Mouse (Mus musculus) CD4-positive, CD25-positive, alpha-beta regulatory T cell, adult 4 months (primary cell): Measurements from ENCODE around the gene Faf2. TPM values are rescaled to one million over a fixed set of nuclear protein-coding genes. Genes with fewer than 3 reads are reported as not detected.
A peak's percentile ranks its signal among the peaks of the same experiment; 100 is the strongest.

Experiments
- ATAC-seq: one replicate; pipeline ENCODE4 v1.8.0; 2017
- polyA plus RNA-seq, 2 experiments: library from polyadenylated mRNA; unstranded; fragments of 100-300 nt; shearing (Covaris generic); gene quantifications; one replicate each; pipeline ENCODE4 v1.2.1; 2017

The Faf2 gene
- 100 to 1,000 TPM in 1 of 2 experiments, 10 to 100 TPM in 1; 86.1 to 109 TPM for polyA plus RNA-seq

GRCm38 (mm10) chr13:54621155-54621932, at the start of gene Faf2:
Gene Faf2 (plus strand): TSS chr13:54621784.
- peak; percentile 97 for ATAC-seq

DNA sequence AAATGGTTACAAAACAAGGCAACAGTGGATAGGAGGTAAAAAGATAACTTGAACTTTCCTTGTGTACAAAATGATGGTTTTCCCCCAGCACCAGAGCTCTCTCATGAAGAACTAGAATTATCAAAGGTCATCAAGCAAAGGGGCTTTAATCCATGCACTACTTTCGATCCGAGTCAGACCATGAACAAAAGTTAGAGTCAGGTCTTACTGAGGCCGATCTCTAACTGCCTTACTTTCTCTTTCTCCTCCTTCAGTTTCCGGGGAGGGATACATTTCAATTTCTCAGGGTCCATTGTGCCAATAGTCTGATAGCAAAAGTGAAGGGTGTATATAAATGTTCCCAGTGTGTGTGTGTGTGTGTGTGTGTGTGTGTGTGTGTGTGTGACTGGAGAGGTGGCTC, 49.0 kb upstream of the Faf2 start:
- ATAC-seq: peak; percentile 60

DNA sequence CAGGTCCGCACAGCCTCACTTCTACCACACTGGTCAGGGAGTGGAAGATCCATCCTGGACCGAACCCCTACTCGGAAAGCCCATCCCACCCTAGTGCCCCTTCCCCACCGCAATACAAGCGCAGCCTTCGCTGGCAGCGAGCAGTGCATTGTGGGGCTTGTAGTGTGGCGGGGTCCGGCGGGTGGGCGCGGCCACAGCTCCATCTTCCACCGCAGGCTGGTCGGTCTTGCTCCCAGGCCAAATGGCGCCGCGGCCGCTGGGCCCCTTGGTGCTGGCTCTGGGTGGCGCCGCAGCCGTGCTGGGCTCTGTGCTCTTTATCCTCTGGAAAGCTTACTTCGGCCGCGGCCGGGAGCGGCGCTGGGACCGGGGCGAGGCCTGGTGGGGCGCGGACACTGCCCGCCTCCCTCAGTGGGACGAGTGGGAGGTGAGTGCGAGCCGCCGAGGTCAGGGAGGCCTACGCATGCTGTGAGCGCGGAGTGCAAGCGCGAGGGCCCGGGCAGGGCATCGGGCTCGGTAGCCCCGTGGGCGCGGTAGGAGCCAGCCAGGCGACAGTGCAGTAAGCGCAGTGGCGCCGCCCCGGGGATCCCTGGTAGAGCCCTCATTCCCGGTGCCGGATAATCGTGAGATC, 46.6 kb upstream of the Faf2 start, which contains the start of gene Arl10:
Gene Arl10, plus strand, starts transcription at position 162 of the 628 bp plus-strand sequence.
- peak; percentile 68 for ATAC-seq

DNA sequence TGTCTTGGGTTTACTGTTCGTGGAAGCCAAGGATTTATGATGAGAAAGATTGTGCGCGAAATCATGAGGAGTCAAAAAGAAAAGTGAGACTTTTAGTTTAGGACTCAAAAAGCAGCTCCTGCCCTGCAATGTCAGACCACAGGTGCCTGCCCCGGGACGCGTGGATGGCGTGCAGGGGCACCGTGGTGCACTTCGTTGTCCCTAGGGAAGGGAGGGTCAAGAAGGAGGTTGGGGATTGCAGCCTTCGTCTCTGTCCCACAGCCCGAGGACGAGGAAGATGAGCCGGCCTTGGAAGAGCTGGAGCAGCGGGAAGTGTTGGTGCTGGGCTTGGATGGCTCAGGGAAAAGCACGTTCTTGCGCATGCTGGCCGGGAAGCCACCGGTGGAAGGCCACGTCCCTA, 46.1 kb upstream of the Faf2 start:
- ATAC-seq: peak; percentile 10

GRCm38 (mm10) chr13:54577652-54578507, 43.7 kb upstream of the Faf2 start:
- no peak for ATAC-seq

GRCm38 (mm10) chr13:54581385-54581784, 40.2 kb upstream of the Faf2 start:
- no peak for ATAC-seq

DNA sequence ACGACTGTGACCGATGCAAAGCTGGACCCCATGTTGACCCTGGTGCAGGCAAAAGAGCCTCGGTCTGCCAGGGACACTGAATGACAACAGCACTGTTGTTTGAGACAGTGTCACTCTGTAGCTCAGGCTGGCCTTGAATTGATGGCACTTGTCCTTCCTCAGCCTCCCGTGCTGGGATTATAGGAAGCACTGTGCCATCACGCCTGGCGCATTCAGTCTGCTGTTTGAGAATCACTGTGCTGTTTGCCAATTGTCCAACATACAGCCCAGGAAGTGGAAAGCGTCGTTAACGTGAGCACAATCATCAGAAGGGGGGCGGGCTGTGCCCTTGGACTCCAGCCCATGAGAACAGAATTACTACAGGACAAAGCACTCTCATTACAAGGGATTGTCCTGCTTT, 39.5 kb upstream of the Faf2 start:
- ATAC-seq: no peak

GRCm38 (mm10) chr13:54582860-54583259, 38.7 kb upstream of the Faf2 start:
- ATAC-seq: no peak

GRCm38 (mm10) chr13:54585831-54586230, 35.8 kb upstream of the Faf2 start:
- ATAC-seq: no peak

- peak; percentile 12 for ATAC-seq
Observed at GRCm38 (mm10) chr13:54589414-54589995, 32.1 kb upstream of the Faf2 start.

DNA sequence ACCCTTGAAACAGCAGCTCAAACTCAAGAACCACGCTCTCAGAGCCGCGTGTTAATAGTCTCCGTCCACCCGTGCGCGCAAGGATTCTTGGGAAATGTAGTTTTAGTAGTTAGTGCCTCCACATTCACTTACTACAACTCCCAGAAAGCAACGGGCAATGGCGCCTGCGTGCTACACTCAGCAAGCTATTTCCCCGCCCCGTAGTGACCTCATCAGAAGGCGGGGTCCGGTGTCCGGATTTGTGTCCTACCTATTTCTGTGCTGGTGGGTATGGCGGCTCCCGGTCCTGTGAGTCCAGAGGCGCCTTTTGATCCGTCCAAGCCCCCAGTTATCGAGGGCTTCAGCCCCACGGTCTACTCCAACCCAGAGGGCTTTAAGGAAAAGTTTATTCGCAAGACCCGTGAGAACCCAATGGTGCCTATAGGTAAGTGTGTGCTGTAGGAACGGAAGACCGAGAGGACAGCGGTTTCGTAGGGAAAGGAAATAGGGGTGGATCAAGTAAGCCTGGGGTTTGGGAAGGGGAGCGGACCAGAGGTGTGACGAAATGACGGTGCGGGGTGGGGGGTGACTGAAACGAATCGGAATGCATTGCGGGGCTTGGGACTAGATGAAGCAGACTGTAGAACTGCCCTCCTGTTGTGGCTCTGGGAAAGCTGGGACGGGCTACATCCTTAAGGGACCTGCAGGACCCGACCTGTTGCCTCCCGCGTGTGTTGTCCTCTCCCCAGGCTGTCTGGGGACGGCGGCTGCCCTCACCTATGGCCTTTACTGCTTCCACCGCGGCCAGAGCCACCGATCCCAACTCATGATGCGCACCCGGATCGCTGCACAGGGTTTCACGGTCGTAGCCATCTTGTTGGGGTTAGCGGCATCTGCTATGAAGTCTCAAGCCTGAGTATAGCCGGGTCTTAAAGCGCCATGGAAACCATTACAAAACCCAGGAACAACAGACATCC, 31.3 kb upstream of the Faf2 start, which contains the start of the genes Nop16 and Higd2a:
Gene Nop16, minus strand, starts transcription at position 95 of the 956 bp plus-strand sequence.
Gene Higd2a, plus strand, starts transcription at position 212 of the 956 bp plus-strand sequence.
- peak; percentile 98 for ATAC-seq

- no peak for ATAC-seq
Observed at GRCm38 (mm10) chr13:54591776-54592356, 29.7 kb upstream of the Faf2 start.

DNA sequence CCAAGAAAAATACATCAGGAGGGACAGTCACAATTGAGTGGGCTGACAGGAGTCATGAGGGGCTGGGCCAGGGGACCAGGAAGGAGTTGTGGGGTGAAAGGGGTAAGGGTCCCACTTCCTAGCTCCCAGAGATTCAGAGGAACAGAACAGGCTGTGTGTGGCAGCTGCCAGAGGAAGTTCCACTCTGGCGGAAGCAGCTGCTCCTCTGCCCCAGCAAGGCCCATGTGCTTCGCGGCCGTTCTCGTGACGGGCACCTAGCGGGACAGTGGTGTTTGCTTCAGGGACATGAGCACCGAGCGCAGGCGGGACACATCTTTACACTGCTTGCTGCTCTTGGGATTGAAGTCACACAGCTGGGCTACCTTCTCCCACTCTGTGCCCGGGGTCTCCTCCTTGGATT, 28.0 kb upstream of the Faf2 start:
- ATAC-seq: no peak

DNA sequence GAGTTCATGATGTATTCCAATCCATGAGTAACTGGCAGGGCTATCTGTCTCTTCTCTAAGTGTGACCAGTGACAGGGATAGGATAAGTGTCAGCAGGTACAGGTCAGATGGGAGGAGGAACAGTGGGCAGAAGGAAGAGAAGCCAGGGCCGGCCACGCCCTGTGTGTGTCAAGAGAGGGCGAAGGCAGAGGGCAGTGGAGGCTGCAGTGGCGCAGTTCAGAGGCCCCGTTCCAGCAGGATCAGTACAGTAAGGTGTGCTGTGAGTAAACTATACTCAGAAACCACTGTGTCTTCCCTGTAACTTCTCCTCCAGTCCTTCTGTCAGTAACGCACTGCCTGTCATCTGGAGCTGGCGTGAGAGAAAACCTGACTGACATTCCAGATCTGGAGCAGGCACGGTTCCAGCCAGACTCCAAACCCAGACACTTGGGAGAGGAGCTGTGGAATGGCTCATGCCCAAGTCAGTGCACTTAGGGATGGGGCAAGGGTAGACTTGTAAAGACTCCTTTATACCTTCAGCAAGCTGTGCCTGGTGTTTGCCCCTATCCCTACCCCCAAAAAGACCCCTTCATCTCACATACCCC, 25.4 kb upstream of the Faf2 start:
- no peak for ATAC-seq

- ATAC-seq: no peak
Observed at GRCm38 (mm10) chr13:54596870-54597269, 24.7 kb upstream of the Faf2 start.

- ATAC-seq: no peak
Observed at GRCm38 (mm10) chr13:54598622-54599143, 22.9 kb upstream of the Faf2 start.

GRCm38 (mm10) chr13:54602639-54603111, 18.9 kb upstream of the Faf2 start:
- no peak for ATAC-seq

GRCm38 (mm10) chr13:54603501-54603900, 18.1 kb upstream of the Faf2 start:
- no peak for ATAC-seq

GRCm38 (mm10) chr13:54604221-54604620, 17.4 kb upstream of the Faf2 start:
- ATAC-seq: no peak

GRCm38 (mm10) chr13:54605426-54605825, 16.2 kb upstream of the Faf2 start:
- no peak for ATAC-seq
